11 mouse cellular contexts compared by ENCODE assay signal in the genomic region with DNA sequence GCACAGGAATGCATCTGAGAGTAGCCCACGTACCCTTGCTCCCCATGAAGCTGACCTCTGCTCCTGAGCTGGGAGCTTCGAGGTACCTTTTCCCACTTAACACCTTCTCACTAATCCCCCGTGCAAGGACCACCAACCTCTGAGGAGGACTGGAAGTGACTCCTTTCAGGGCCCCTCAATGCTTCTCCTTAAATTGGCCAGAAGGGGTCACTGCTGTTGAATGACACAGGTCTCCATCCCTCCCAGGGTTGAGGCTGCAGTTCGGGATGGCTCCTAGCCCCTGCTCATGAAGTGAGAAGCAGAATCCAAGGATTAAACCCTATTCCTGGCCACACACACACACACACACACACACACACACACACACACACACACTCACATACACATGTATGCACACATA.
DNase-seq lines count a peak whose midpoint lies in the region; ATAC-seq lines count a peak whose summit lies in the region.
"Had no signal": no experiment of that assay in that cellular context is flagged by ENCODE, and none has a peak within 500 bp of the region (broad histone marks: within the 10 kb centered on the region; RNA-seq: fewer than 3 reads in every experiment).

No protein-coding gene starts in this region.

- ATAC-seq in common myeloid progenitor, adult 5-6 weeks (replicated peaks; ENCODE audit: low read depth, poor library complexity, severe bottlenecking): 0 out of 2 replicates have a peak, but pooled peaks have one; percentile 32
- no peak for ATAC-seq in inflammation-experienced regulatory T-cells, adult 6 months

- peak; percentile 42 to 54 for DNase-seq in cerebellum, postnatal 10 days
- no peak for DNase-seq in cerebellum, adult 11-12 months
- peak; percentile 34 for DNase-seq in kidney, postnatal 10 days
- no peak for DNase-seq in kidney, postnatal 25 days
- DNase-seq in mesoderm, embryonic 11.5 days (ENCODE audit: low read depth, low spot score): peak; percentile 26
- DNase-seq in urinary bladder, postnatal 25 days (ENCODE audit: low spot score): no peak
- DNase-seq: B cell, adult 2 months; cerebellum, adult 8-10 months; gastrocnemius, postnatal 14 days had no signal

Comparison
In these comparisons a context has a peak if more than half of its experiments do, and no peak if none do; other contexts are left out.
1. DNase-seq: peak in cerebellum, postnatal 10 days (2 of 2), kidney, postnatal 10 days (single experiment) and mesoderm, embryonic 11.5 days (single experiment); none in cerebellum, adult 11-12 months (single experiment), kidney, postnatal 25 days (0 of 2) and urinary bladder, postnatal 25 days (single experiment).